Mouse (Mus musculus): Measurements from ENCODE around the gene Cactin. TPM values are rescaled to one million over a fixed set of nuclear protein-coding genes. Genes with fewer than 3 reads are reported as not detected.

The Cactin gene
- polyA plus RNA-seq, 1 experiment: 48.1 TPM

GRCm38 (mm10) chr10:81289278-81289677 is 31.6 kb upstream of the Cactin start:
- no peak overlapping the region for H3ac ChIP-seq (ENCODE audit: control insufficient read depth, insufficient read length, low read depth)
- no peak overlapping the region for H3K4me3 ChIP-seq (ENCODE audit: insufficient read depth, poor library complexity, severe bottlenecking)
- no peaks in the 10 kb centered on the region for H3K36me3 ChIP-seq (ENCODE audit: control insufficient read depth, insufficient read depth)
- H3K79me2 ChIP-seq (ENCODE audit: control insufficient read depth, insufficient read depth): peaks cover 13% of the 10 kb centered on the region
- peaks cover 13% of the 10 kb centered on the region for H3K27me3 ChIP-seq (ENCODE audit: control insufficient read depth, insufficient read depth, insufficient read length)
- H3K79me3 ChIP-seq (ENCODE audit: low read depth): peaks cover 10% of the 10 kb centered on the region
- TF ChIP-seq CTCF (IDR thresholded peaks at IDR 0.05; ENCODE audit: control insufficient read depth, insufficient read depth, insufficient read length): peak; percentile 95
- no peak for TF ChIP-seq USF1 (IDR thresholded peaks at IDR 0.05; ENCODE audit: low read depth)

- peaks cover 8% of the 10 kb centered on the region for H3K27me3 ChIP-seq (ENCODE audit: control insufficient read depth, insufficient read depth, insufficient read length)
- no peaks in the 10 kb centered on the region for H3K36me3 ChIP-seq (ENCODE audit: control insufficient read depth, insufficient read depth)
- peaks cover 15% of the 10 kb centered on the region for H3K79me3 ChIP-seq (ENCODE audit: low read depth)
- TF ChIP-seq FOSL1 (IDR thresholded peaks at IDR 0.05; ENCODE audit: insufficient read depth, low read length, poor library complexity, severe bottlenecking): no peak
- TF ChIP-seq USF1 (IDR thresholded peaks at IDR 0.05; ENCODE audit: low read depth): no peak
- TF ChIP-seq MAX (IDR thresholded peaks at IDR 0.05): no peak
- TF ChIP-seq CTCF (IDR thresholded peaks at IDR 0.05; ENCODE audit: control insufficient read depth, insufficient read depth, insufficient read length): no peak
- no peak for TF ChIP-seq MYOG (IDR thresholded peaks at IDR 0.05; ENCODE audit: control insufficient read depth, extremely low read depth, insufficient read length)
- no peak for TF ChIP-seq MYOD1 (IDR thresholded peaks at IDR 0.05; ENCODE audit: control insufficient read depth, insufficient read length, low read depth)
- TF ChIP-seq CEBPB (IDR thresholded peaks at IDR 0.05; ENCODE audit: low read depth): no peak
- no peak overlapping the region for H3ac ChIP-seq (ENCODE audit: control insufficient read depth, insufficient read length, low read depth)
- H3K79me2 ChIP-seq (ENCODE audit: control insufficient read depth, insufficient read depth): peaks cover 19% of the 10 kb centered on the region
- H3K4me3 ChIP-seq (ENCODE audit: insufficient read depth, poor library complexity, severe bottlenecking): no peak overlapping the region
These were observed 31.1 kb upstream of the Cactin start for GRCm38 (mm10) chr10:81289811-81290210.

- H3K4me3 ChIP-seq (ENCODE audit: insufficient read depth, poor library complexity, severe bottlenecking): no peak overlapping the region
- H3K36me3 ChIP-seq (ENCODE audit: control insufficient read depth, insufficient read depth): no peaks in the 10 kb centered on the region
- H3K79me2 ChIP-seq (ENCODE audit: control insufficient read depth, insufficient read depth): peaks cover 29% of the 10 kb centered on the region
- no peaks in the 10 kb centered on the region for H3K27me3 ChIP-seq (ENCODE audit: control insufficient read depth, insufficient read depth, insufficient read length)
- H3K79me3 ChIP-seq (ENCODE audit: low read depth): peaks cover 21% of the 10 kb centered on the region
- H3ac ChIP-seq (ENCODE audit: control insufficient read depth, insufficient read length, low read depth): no peak overlapping the region
- no peak for TF ChIP-seq CTCF (IDR thresholded peaks at IDR 0.05; ENCODE audit: control insufficient read depth, insufficient read depth, insufficient read length)
- no peak for TF ChIP-seq MYOD1 (IDR thresholded peaks at IDR 0.05; ENCODE audit: control insufficient read depth, insufficient read length, low read depth)
- TF ChIP-seq MYOG (IDR thresholded peaks at IDR 0.05; ENCODE audit: control insufficient read depth, extremely low read depth, insufficient read length): no peak
- TF ChIP-seq USF1 (IDR thresholded peaks at IDR 0.05; ENCODE audit: low read depth): no peak
- TF ChIP-seq CEBPB (IDR thresholded peaks at IDR 0.05; ENCODE audit: low read depth): no peak
- TF ChIP-seq MAX (IDR thresholded peaks at IDR 0.05): no peak
- TF ChIP-seq FOSL1 (IDR thresholded peaks at IDR 0.05; ENCODE audit: insufficient read depth, low read length, poor library complexity, severe bottlenecking): no peak
These were observed 30.0 kb upstream of the Cactin start for GRCm38 (mm10) chr10:81290698-81291460.

- Histone ChIP-seq H3K79me2 (ENCODE audit: control insufficient read depth, insufficient read depth) (peaks cover 37% of the 10 kb centered on the region), H3K36me3 (ENCODE audit: control insufficient read depth, insufficient read depth) (no peaks in the 10 kb centered on the region), H3K27me3 (ENCODE audit: control insufficient read depth, insufficient read depth, insufficient read length) (no peaks in the 10 kb centered on the region), H3K79me3 (ENCODE audit: low read depth) (peaks cover 26% of the 10 kb centered on the region), H3K4me3 (ENCODE audit: insufficient read depth, poor library complexity, severe bottlenecking) (no peak within 1 kb of the TSS), H3ac (ENCODE audit: control insufficient read depth, insufficient read length, low read depth) (no peak within 1 kb of the TSS)
- TF ChIP-seq MYOG (IDR thresholded peaks at IDR 0.05; ENCODE audit: control insufficient read depth, extremely low read depth, insufficient read length) (no peak), CTCF (IDR thresholded peaks at IDR 0.05; ENCODE audit: control insufficient read depth, insufficient read depth, insufficient read length) (no peak), FOSL1 (IDR thresholded peaks at IDR 0.05; ENCODE audit: insufficient read depth, low read length, poor library complexity, severe bottlenecking) (no peak), USF1 (IDR thresholded peaks at IDR 0.05; ENCODE audit: low read depth) (no peak), CEBPB (IDR thresholded peaks at IDR 0.05; ENCODE audit: low read depth) (no peak), MAX (IDR thresholded peaks at IDR 0.05) (no peak), MYOD1 (IDR thresholded peaks at IDR 0.05; ENCODE audit: control insufficient read depth, insufficient read length, low read depth) (no peak)
These were observed 29.3 kb upstream of the Cactin start, which contains the start of gene Tjp3 for GRCm38 (mm10) chr10:81291511-81292104. Gene Tjp3, minus strand, starts transcription at chr10:81291581.

- peaks cover 48% of the 10 kb centered on the region for H3K79me2 ChIP-seq (ENCODE audit: control insufficient read depth, insufficient read depth)
- no peaks in the 10 kb centered on the region for H3K27me3 ChIP-seq (ENCODE audit: control insufficient read depth, insufficient read depth, insufficient read length)
- H3K79me3 ChIP-seq (ENCODE audit: low read depth): peaks cover 36% of the 10 kb centered on the region
- TF ChIP-seq FOSL1 (IDR thresholded peaks at IDR 0.05; ENCODE audit: insufficient read depth, low read length, poor library complexity, severe bottlenecking) (no peak), MAX (IDR thresholded peaks at IDR 0.05) (peak; percentile 81), MYOD1 (IDR thresholded peaks at IDR 0.05; ENCODE audit: control insufficient read depth, insufficient read length, low read depth) (no peak), CTCF (IDR thresholded peaks at IDR 0.05; ENCODE audit: control insufficient read depth, insufficient read depth, insufficient read length) (peak; percentile 84), MYOG (IDR thresholded peaks at IDR 0.05; ENCODE audit: control insufficient read depth, extremely low read depth, insufficient read length) (no peak), USF1 (IDR thresholded peaks at IDR 0.05; ENCODE audit: low read depth) (peak; percentile 79), CEBPB (IDR thresholded peaks at IDR 0.05; ENCODE audit: low read depth) (no peak)
- H3ac ChIP-seq (ENCODE audit: control insufficient read depth, insufficient read length, low read depth): peak within 1 kb of the TSS; percentile 95
- peak within 1 kb of the TSS; percentile 66 for H3K4me3 ChIP-seq (ENCODE audit: insufficient read depth, poor library complexity, severe bottlenecking)
- no peaks in the 10 kb centered on the region for H3K36me3 ChIP-seq (ENCODE audit: control insufficient read depth, insufficient read depth)
These were observed 28.2 kb upstream of the Cactin start, which contains the start of gene Pip5k1c for GRCm38 (mm10) chr10:81292554-81293333. Gene Pip5k1c, plus strand, starts transcription at chr10:81292963.
